Mouse (Mus musculus): ENCODE results near the gene Bcas1.

DNA sequence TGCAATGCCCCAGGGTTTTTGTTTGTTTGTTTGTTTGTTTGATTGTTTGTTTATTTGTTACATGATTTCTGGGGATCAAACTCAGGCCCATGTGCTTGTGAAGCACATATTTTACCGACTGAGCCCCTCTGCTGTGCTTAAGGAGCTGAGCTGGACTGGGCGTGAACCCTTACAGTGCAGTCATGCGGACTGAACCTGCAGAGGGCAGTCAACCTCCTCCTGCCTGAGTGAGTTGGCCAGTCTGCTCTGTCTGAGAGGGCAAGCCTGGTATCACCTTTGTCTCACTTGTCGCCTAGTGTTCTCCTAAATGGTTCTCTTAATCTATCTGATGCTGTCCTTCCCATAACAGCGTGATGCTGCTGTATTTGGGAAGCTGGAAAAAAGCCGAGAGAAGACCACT lies 4.5 kb upstream of the Bcas1 start:
- no peak for TF ChIP-seq MAFK (IDR thresholded peaks at IDR 0.05; ENCODE audit: insufficient read depth, low read depth, low read length)
- no peak for TF ChIP-seq ZC3H11A (IDR thresholded peaks at IDR 0.05; ENCODE audit: borderline replicate concordance, low read depth, low read length)

All from ES-E14 (cell line).